Mouse (Mus musculus): ENCODE data around the gene Ssh1. TPM values are rescaled to one million over a fixed set of nuclear protein-coding genes. Genes with fewer than 3 reads are reported as not detected.

Gene Ssh1
- total and polyA plus RNA-seq, 2 experiments from 2014 or later: 12.4 to 14.0 TPM

GRCm38 (mm10) chr5:114003542-114003941 lies 9.8 kb upstream of the Ssh1 start, which contains the start of gene Dao:
Gene Dao, plus strand, starts transcription at chr5:114003703.
- 43% methylated on average over 5 of the region's 5 CpGs for WGBS
- H3K9me3 ChIP-seq (ENCODE audit: low read length): no peaks in the 10 kb centered on the region
- TF ChIP-seq CTCF (IDR thresholded peaks at IDR 0.05): no peak
- no peak within 1 kb of the TSS for H3K4me2 ChIP-seq (ENCODE audit: low read depth, low read length, poor library complexity, severe bottlenecking)
- H3K4me1 ChIP-seq (ENCODE audit: insufficient read depth, low read length): no peaks in the 10 kb centered on the region
- H3K27me3 ChIP-seq (ENCODE audit: insufficient read depth, low read length): no peaks in the 10 kb centered on the region
- no peak for DNase-seq (ENCODE audit: low spot score)
- no peak for ATAC-seq (ENCODE audit: low FRiP score)
- no peak within 1 kb of the TSS for H3K27ac ChIP-seq (ENCODE audit: low read depth, low read length)
- no peak within 1 kb of the TSS for H3K4me3 ChIP-seq (ENCODE audit: low read depth, low read length)
- H3K36me3 ChIP-seq (ENCODE audit: insufficient read depth, low read length): no peaks in the 10 kb centered on the region
- no peak within 1 kb of the TSS for H3K9ac ChIP-seq (replicated peaks; ENCODE audit: low read length, poor library complexity, severe bottlenecking)

GRCm38 (mm10) chr5:113999382-113999781 lies 5.7 kb upstream of the Ssh1 start:
- Histone ChIP-seq H3K4me2 (ENCODE audit: low read depth, low read length, poor library complexity, severe bottlenecking) (no peak overlapping the region), H3K36me3 (ENCODE audit: insufficient read depth, low read length) (no peaks in the 10 kb centered on the region), H3K9me3 (ENCODE audit: low read length) (no peaks in the 10 kb centered on the region), H3K9ac (replicated peaks; ENCODE audit: low read length, poor library complexity, severe bottlenecking) (no peak overlapping the region), H3K4me3 (ENCODE audit: low read depth, low read length) (no peak overlapping the region), H3K4me1 (ENCODE audit: insufficient read depth, low read length) (peaks cover 2% of the 10 kb centered on the region; the same call in 1 of the 2 replicates), H3K27ac (ENCODE audit: low read depth, low read length) (no peak overlapping the region), H3K27me3 (ENCODE audit: insufficient read depth, low read length) (no peaks in the 10 kb centered on the region)
- no peak for TF ChIP-seq CTCF (IDR thresholded peaks at IDR 0.05)
- WGBS: 56% methylated on average over 5 of the region's 5 CpGs
- ATAC-seq (ENCODE audit: low FRiP score): no peak
- DNase-seq (ENCODE audit: low spot score): no peak

DNA sequence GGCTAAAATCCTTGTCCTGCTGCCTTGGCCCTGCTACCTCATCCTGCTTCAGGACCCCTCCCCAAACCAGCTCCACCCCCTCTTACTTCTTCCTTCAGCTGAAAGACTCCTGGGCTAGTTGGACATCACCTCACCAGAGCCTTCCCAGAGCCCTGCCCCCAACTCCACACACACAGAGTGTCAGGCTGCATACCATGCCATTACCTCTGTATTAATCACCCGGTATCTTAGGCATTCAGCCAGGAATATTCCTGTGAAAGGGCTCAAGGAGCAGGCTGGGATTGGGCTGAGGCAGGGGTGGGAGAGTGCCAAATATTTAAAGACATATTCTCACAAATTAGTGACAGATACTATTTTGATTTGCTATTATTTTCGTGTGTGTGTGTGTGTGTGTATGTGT lies 2.8 kb upstream of the Ssh1 start:
- TF ChIP-seq CTCF (IDR thresholded peaks at IDR 0.05): no peak
- no peak for ATAC-seq (ENCODE audit: low FRiP score)

DNA sequence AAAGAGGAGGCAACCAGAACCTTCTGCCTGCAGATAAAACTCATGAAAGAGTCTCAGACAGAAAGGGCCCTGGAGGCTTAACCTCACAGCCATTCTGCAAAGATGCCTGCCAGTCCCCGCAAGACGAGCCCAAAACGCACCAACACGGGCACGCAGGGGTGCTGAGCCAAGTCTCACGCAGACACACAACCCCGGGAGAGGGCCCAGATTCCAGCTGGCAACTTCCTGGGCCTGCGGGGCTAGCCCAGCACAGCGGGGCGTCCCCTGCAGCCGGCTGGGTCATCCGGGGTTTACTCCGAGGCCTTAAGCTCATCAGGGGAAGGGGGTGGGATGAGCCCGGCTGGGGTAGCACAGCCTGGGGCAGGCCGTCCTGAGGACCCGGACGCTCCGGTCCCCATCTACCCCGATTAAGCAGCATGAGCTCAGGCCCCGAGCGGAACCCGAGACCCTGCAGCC lies 635 bp downstream of the Ssh1 start:
- no peaks in the 10 kb centered on the region for H3K27me3 ChIP-seq (ENCODE audit: insufficient read depth, low read length)
- TF ChIP-seq CTCF (IDR thresholded peaks at IDR 0.05): no peak
- ATAC-seq (ENCODE audit: low FRiP score) (no peak; the same call in 1 of the 2 replicates), DNase-seq (ENCODE audit: low spot score) (peak; percentile 50)
- peak overlapping the region; percentile 82 for H3K4me3 ChIP-seq (ENCODE audit: low read depth, low read length)
- H3K9ac ChIP-seq (replicated peaks; ENCODE audit: low read length, poor library complexity, severe bottlenecking): peak overlapping the region; percentile 93
- under 1% methylated on average over 22 of the region's 22 CpGs for WGBS
- peak overlapping the region; percentile 86 for H3K4me2 ChIP-seq (ENCODE audit: low read depth, low read length, poor library complexity, severe bottlenecking)
- peak overlapping the region; percentile 93 for H3K27ac ChIP-seq (ENCODE audit: low read depth, low read length)
- no peaks in the 10 kb centered on the region for H3K9me3 ChIP-seq (ENCODE audit: low read length)
- 0 out of 2 replicates have a peak, but pooled peaks cover 3% of the 10 kb centered on the region for H3K36me3 ChIP-seq (ENCODE audit: insufficient read depth, low read length)
- H3K4me1 ChIP-seq (ENCODE audit: insufficient read depth, low read length): peaks cover 17% of the 10 kb centered on the region

More for the DNA sequence above, 2.8 kb upstream of the Ssh1 start:
- no peak overlapping the region for H3K4me2 ChIP-seq (ENCODE audit: low read depth, low read length, poor library complexity, severe bottlenecking)
- peaks cover 11% of the 10 kb centered on the region for H3K4me1 ChIP-seq (ENCODE audit: insufficient read depth, low read length)
- H3K27me3 ChIP-seq (ENCODE audit: insufficient read depth, low read length): no peaks in the 10 kb centered on the region
- no peak overlapping the region for H3K27ac ChIP-seq (ENCODE audit: low read depth, low read length)
- H3K4me3 ChIP-seq (ENCODE audit: low read depth, low read length): no peak overlapping the region
- no peak for DNase-seq (ENCODE audit: low spot score)
- no peak overlapping the region for H3K9ac ChIP-seq (replicated peaks; ENCODE audit: low read length, poor library complexity, severe bottlenecking)
- 53% methylated on average over 2 of the region's 2 CpGs for WGBS
- H3K36me3 ChIP-seq (ENCODE audit: insufficient read depth, low read length): no peaks in the 10 kb centered on the region
- H3K9me3 ChIP-seq (ENCODE audit: low read length): no peaks in the 10 kb centered on the region

DNA sequence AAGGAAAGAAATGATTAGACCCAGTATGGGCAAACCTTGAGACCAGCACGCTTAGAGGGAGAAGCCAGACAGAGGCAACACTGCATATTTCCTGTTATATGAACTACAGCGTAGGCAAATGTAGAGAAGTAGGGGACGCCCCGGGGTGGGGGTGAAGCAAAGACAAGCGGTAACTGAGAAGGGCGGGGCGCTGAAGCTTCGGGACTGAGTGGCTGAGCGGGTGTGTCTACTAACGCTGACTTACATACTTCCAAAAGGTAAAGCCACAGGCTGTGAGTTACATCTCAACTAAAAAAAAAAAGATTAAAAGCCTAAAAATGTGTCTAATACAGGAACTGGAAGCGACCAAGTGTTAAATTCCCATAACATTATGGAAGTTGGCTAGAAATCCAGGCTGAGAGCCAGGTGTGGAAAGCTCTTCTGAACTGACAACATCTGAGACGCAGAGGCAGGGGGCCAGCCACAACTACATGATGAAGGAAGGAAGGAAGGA lies 1.3 kb downstream of the Ssh1 start:
- WGBS: 37% methylated on average over 12 of the region's 12 CpGs
- H3K9ac ChIP-seq (replicated peaks; ENCODE audit: low read length, poor library complexity, severe bottlenecking): peak overlapping the region; percentile 93
- peak overlapping the region; percentile 93 for H3K27ac ChIP-seq (ENCODE audit: low read depth, low read length)
- H3K36me3 ChIP-seq (ENCODE audit: insufficient read depth, low read length): 0 out of 2 replicates have a peak, but pooled peaks cover 3% of the 10 kb centered on the region
- H3K4me2 ChIP-seq (ENCODE audit: low read depth, low read length, poor library complexity, severe bottlenecking): peak overlapping the region; percentile 86
- peaks cover 17% of the 10 kb centered on the region for H3K4me1 ChIP-seq (ENCODE audit: insufficient read depth, low read length)
- no peak for TF ChIP-seq CTCF (IDR thresholded peaks at IDR 0.05)
- no peaks in the 10 kb centered on the region for H3K9me3 ChIP-seq (ENCODE audit: low read length)
- peak overlapping the region; percentile 82 for H3K4me3 ChIP-seq (ENCODE audit: low read depth, low read length)
- no peaks in the 10 kb centered on the region for H3K27me3 ChIP-seq (ENCODE audit: insufficient read depth, low read length)
- DNase-seq (ENCODE audit: low spot score) (no peak), ATAC-seq (ENCODE audit: low FRiP score) (no peak)

- H3K36me3 ChIP-seq (ENCODE audit: insufficient read depth, low read length): 0 out of 2 replicates have a peak, but pooled peaks cover 3% of the 10 kb centered on the region
- TF ChIP-seq CTCF (IDR thresholded peaks at IDR 0.05): no peak
- no peaks in the 10 kb centered on the region for H3K9me3 ChIP-seq (ENCODE audit: low read length)
- DNase-seq (ENCODE audit: low spot score) (no peak), ATAC-seq (ENCODE audit: low FRiP score) (no peak)
- no peak overlapping the region for H3K27ac ChIP-seq (ENCODE audit: low read depth, low read length)
- H3K4me2 ChIP-seq (ENCODE audit: low read depth, low read length, poor library complexity, severe bottlenecking): no peak overlapping the region
- WGBS: 67% methylated on average over 7 of the region's 7 CpGs
- peaks cover 17% of the 10 kb centered on the region for H3K4me1 ChIP-seq (ENCODE audit: insufficient read depth, low read length)
- no peak overlapping the region for H3K9ac ChIP-seq (replicated peaks; ENCODE audit: low read length, poor library complexity, severe bottlenecking)
- H3K4me3 ChIP-seq (ENCODE audit: low read depth, low read length): no peak overlapping the region
- H3K27me3 ChIP-seq (ENCODE audit: insufficient read depth, low read length): no peaks in the 10 kb centered on the region
These were observed 2.6 kb downstream of the Ssh1 start for GRCm38 (mm10) chr5:113991141-113991540.

Measured in midbrain, postnatal 0 days (tissue).